ENCODE assay signal across 15 mouse cellular contexts in the genomic region with DNA sequence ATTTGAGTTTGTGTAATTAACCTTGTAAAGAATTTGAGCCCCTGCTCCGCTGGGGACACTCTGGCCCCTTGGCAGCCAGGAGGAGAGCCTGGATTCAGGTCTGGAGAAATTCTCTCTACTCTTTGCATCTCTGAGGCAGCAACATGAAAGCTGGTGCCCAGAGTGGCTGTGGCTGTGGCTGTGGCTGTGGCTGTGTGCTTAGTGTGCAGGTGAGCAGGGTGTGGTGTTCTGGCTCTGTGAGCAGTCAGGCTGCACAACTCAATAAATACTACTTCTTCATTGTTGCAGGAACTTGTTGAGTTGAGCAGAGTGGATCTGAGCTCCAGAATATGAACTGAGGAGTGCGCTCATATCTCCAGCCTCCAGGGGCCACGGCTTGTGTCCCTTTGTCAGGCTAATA. TPM values are rescaled to one million over a fixed set of nuclear protein-coding genes. Genes with fewer than 3 reads are reported as not detected.
DNase-seq lines count a peak whose midpoint lies in the region; ATAC-seq lines count a peak whose summit lies in the region.
"Had no signal": no experiment of that assay in that cellular context is flagged by ENCODE, and none has a peak within 500 bp of the region (broad histone marks: within the 10 kb centered on the region; RNA-seq: fewer than 3 reads in every experiment).

No protein-coding gene starts in this region.

- H3K4me2 ChIP-seq in heart, embryonic 15.5 days, result no peak overlapping the region
- no peak overlapping the region for H3K4me2 ChIP-seq in lung, embryonic 15.5 days
- no peak overlapping the region for H3K4me2 ChIP-seq in embryonic facial prominence, embryonic 14.5 days (ENCODE audit: low read depth, low read length)
- no peak overlapping the region for H3K4me2 ChIP-seq in stomach, embryonic 15.5 days
- H3K4me2 ChIP-seq: liver, embryonic 13.5 days; neural tube, embryonic 15.5 days had no signal

- no peak for DNase-seq in heart, adult 11 months
- DNase-seq in lung, postnatal 4 days, result no peak
- no peak for DNase-seq in embryonic facial prominence, embryonic 14.5 days (ENCODE audit: low spot score)
- DNase-seq in spleen, postnatal 14 days (ENCODE audit: low spot score in 2 of 2), result no peak
- DNase-seq: adrenal gland, postnatal 25 days; cerebellum, postnatal 36 days; liver, embryonic 13.5 days; right cerebral cortex, adult 18-20 months; thymus, adult 18-20 months had no signal

- H3K27ac ChIP-seq in heart, embryonic 15.5 days, result 0 out of 2 replicates have a peak overlapping the region, but pooled peaks have one; percentile 35
- H3K27ac ChIP-seq in lung, embryonic 15.5 days, result peak overlapping the region; percentile 38; the same call in 1 of the 2 replicates
- peak overlapping the region; percentile 63; the same call in 1 of the 2 replicates for H3K27ac ChIP-seq in embryonic facial prominence, embryonic 14.5 days (replicated peaks; ENCODE audit: low read depth, low read length)
- H3K27ac ChIP-seq in stomach, embryonic 15.5 days, result peak overlapping the region; percentile 76
- H3K27ac ChIP-seq: liver, embryonic 13.5 days; neural tube, embryonic 15.5 days had no signal

- H3K36me3 ChIP-seq in heart, embryonic 15.5 days, result peaks cover 22% of the 10 kb centered on the region
- peaks cover 19% of the 10 kb centered on the region for H3K36me3 ChIP-seq in lung, embryonic 15.5 days
- peaks cover 31% of the 10 kb centered on the region for H3K36me3 ChIP-seq in embryonic facial prominence, embryonic 14.5 days (ENCODE audit: control insufficient read depth, insufficient read depth, low read length)
- H3K36me3 ChIP-seq in stomach, embryonic 15.5 days, result peaks cover 26% of the 10 kb centered on the region

- WGBS in heart, embryonic 15.5 days, result 76% methylated on average over 3 of the region's 3 CpGs
- WGBS in lung, embryonic 15.5 days, result 60% methylated on average over 3 of the region's 3 CpGs
- WGBS in embryonic facial prominence, embryonic 14.5 days, result 59% methylated on average over 3 of the region's 3 CpGs
- 58% methylated on average over 3 of the region's 3 CpGs for WGBS in stomach, embryonic 15.5 days

- H3K27me3 ChIP-seq in heart, embryonic 15.5 days, result no peaks in the 10 kb centered on the region
- H3K27me3 ChIP-seq in lung, embryonic 15.5 days, result no peaks in the 10 kb centered on the region
- H3K27me3 ChIP-seq in embryonic facial prominence, embryonic 14.5 days (replicated peaks; ENCODE audit: control insufficient read depth, insufficient read depth, low read length), result no peaks in the 10 kb centered on the region
- no peaks in the 10 kb centered on the region for H3K27me3 ChIP-seq in stomach, embryonic 15.5 days (replicated peaks)
- H3K27me3 ChIP-seq: liver, embryonic 13.5 days; neural tube, embryonic 15.5 days had no signal

- H3K4me1 ChIP-seq in heart, embryonic 15.5 days (replicated peaks), result peaks cover 22% of the 10 kb centered on the region
- H3K4me1 ChIP-seq in lung, embryonic 15.5 days, result peaks cover 11% of the 10 kb centered on the region
- peaks cover 6% of the 10 kb centered on the region for H3K4me1 ChIP-seq in embryonic facial prominence, embryonic 14.5 days (ENCODE audit: control insufficient read depth, insufficient read depth, low read length)
- H3K4me1 ChIP-seq in stomach, embryonic 15.5 days, result peaks cover 33% of the 10 kb centered on the region

- H3K9ac ChIP-seq in heart, embryonic 15.5 days, result no peak overlapping the region
- no peak overlapping the region for H3K9ac ChIP-seq in lung, embryonic 15.5 days
- H3K9ac ChIP-seq in embryonic facial prominence, embryonic 14.5 days (ENCODE audit: low read depth, low read length), result no peak overlapping the region
- no peak overlapping the region for H3K9ac ChIP-seq in stomach, embryonic 15.5 days
- H3K9ac ChIP-seq: liver, embryonic 13.5 days; neural tube, embryonic 15.5 days had no signal

- no peaks in the 10 kb centered on the region for H3K9me3 ChIP-seq in heart, embryonic 15.5 days (replicated peaks)
- no peaks in the 10 kb centered on the region for H3K9me3 ChIP-seq in lung, embryonic 15.5 days
- no peaks in the 10 kb centered on the region for H3K9me3 ChIP-seq in embryonic facial prominence, embryonic 14.5 days (ENCODE audit: control insufficient read depth, low read length)
- H3K9me3 ChIP-seq in stomach, embryonic 15.5 days, result no peaks in the 10 kb centered on the region
- H3K9me3 ChIP-seq: liver, embryonic 13.5 days; neural tube, embryonic 15.5 days had no signal

- no peak for ATAC-seq in heart, embryonic 15.5 days (replicated peaks; ENCODE audit: insufficient number of reproducible peaks, insufficient read depth, low FRiP score, low read depth)
- no peak for ATAC-seq in lung, embryonic 15.5 days (ENCODE audit: borderline replicate concordance, extremely low read depth, low FRiP score, low TSS enrichment)
- peak; percentile 4; the same call in 1 of the 2 replicates for ATAC-seq in embryonic facial prominence, embryonic 14.5 days (ENCODE audit: low read depth)
- no peak for ATAC-seq in stomach, embryonic 15.5 days (ENCODE audit: insufficient read depth, low FRiP score, low read depth)

- no peak overlapping the region for H3K4me3 ChIP-seq in heart, embryonic 15.5 days
- H3K4me3 ChIP-seq in lung, embryonic 15.5 days, result no peak overlapping the region
- no peak overlapping the region for H3K4me3 ChIP-seq in embryonic facial prominence, embryonic 14.5 days (ENCODE audit: low read depth, low read length)
- no peak overlapping the region for H3K4me3 ChIP-seq in stomach, embryonic 15.5 days (replicated peaks)
- H3K4me3 ChIP-seq: liver, embryonic 13.5 days; neural tube, embryonic 15.5 days had no signal

RNA-seq across cellular contexts. Expression of a gene that starts 14.4 kb away (rescaled TPM):
- polyA plus RNA-seq in heart, embryonic 15.5 days (2015; fragmentation: Nextera tagmentation; extraction: Ambion mirVana), result 17.9 and 22.5 TPM in 2 replicates
- polyA plus RNA-seq in lung, embryonic 15.5 days (2015; fragmentation: Nextera tagmentation; extraction: Ambion mirVana), result 33.1 and 36.4 TPM in 2 replicates
- polyA plus RNA-seq in embryonic facial prominence, embryonic 14.5 days (2014; fragmentation: Nextera tagmentation; extraction: Ambion mirVana), result 22.0 and 28.7 TPM in 2 replicates
- 27.5 and 30.9 TPM in 2 replicates for polyA plus RNA-seq in stomach, embryonic 15.5 days (2015; fragmentation: Nextera tagmentation; extraction: Ambion mirVana)

RNA-seq across cellular contexts. Expression of a gene that starts 23.0 kb away (rescaled TPM):
- not detected in 2 replicates for polyA plus RNA-seq in heart, embryonic 15.5 days (2015; fragmentation: Nextera tagmentation; extraction: Ambion mirVana)
- not detected in 2 replicates for polyA plus RNA-seq in lung, embryonic 15.5 days (2015; fragmentation: Nextera tagmentation; extraction: Ambion mirVana)
- not detected in 2 replicates for polyA plus RNA-seq in embryonic facial prominence, embryonic 14.5 days (2014; fragmentation: Nextera tagmentation; extraction: Ambion mirVana)
- polyA plus RNA-seq in stomach, embryonic 15.5 days (2015; fragmentation: Nextera tagmentation; extraction: Ambion mirVana), result not detected in 2 replicates
- polyA plus RNA-seq: intestine, embryonic 16.5 days; liver, embryonic 13.5 days; spleen, adult 2 months had no signal

RNA-seq across cellular contexts. Expression of a gene that starts 38.3 kb away (rescaled TPM):
- 220 and 234 TPM in 2 replicates for polyA plus RNA-seq in heart, embryonic 15.5 days (2015; fragmentation: Nextera tagmentation; extraction: Ambion mirVana)
- 3.2 and 4.8 TPM in 2 replicates for polyA plus RNA-seq in lung, embryonic 15.5 days (2015; fragmentation: Nextera tagmentation; extraction: Ambion mirVana)
- 3.4 and 8.8 TPM in 2 replicates for polyA plus RNA-seq in embryonic facial prominence, embryonic 14.5 days (2014; fragmentation: Nextera tagmentation; extraction: Ambion mirVana)
- polyA plus RNA-seq in stomach, embryonic 15.5 days (2015; fragmentation: Nextera tagmentation; extraction: Ambion mirVana), result 2.4 and 2.8 TPM in 2 replicates

RNA-seq across cellular contexts. Expression of a gene that starts 43.1 kb away (rescaled TPM):
- 0.39 and 0.60 TPM in 2 replicates for polyA plus RNA-seq in heart, embryonic 15.5 days (2015; fragmentation: Nextera tagmentation; extraction: Ambion mirVana)
- polyA plus RNA-seq in lung, embryonic 15.5 days (2015; fragmentation: Nextera tagmentation; extraction: Ambion mirVana), result 0.16 TPM in 1 of 2 replicates, not detected in the other
- not detected in 2 replicates for polyA plus RNA-seq in embryonic facial prominence, embryonic 14.5 days (2014; fragmentation: Nextera tagmentation; extraction: Ambion mirVana)
- polyA plus RNA-seq in stomach, embryonic 15.5 days (2015; fragmentation: Nextera tagmentation; extraction: Ambion mirVana), result 0.14 TPM in 1 of 2 replicates, not detected in the other
- polyA plus RNA-seq: liver, embryonic 13.5 days had no signal

Comparison
In these comparisons a context has a peak if more than half of its experiments do, and no peak if none do; other contexts are left out.
1. RNA of a gene that starts 38.3 kb away (polyA plus RNA-seq): 220 to 234 TPM in heart, embryonic 15.5 days; 3.4 to 8.8 TPM in embryonic facial prominence, embryonic 14.5 days, 3.2 to 4.8 TPM in lung, embryonic 15.5 days and 2.4 to 2.8 TPM in stomach, embryonic 15.5 days; every median in the first group is over 10 times any median in the second.
2. Peak in every context shown above with its lines, with median percentiles within 50 percentile points of each other: H3K27ac ChIP-seq.